Mouse (Mus musculus): Measurements from ENCODE around the gene Olfm2. TPM values are rescaled to one million over a fixed set of nuclear protein-coding genes. Genes with fewer than 3 reads are reported as not detected.

Gene Olfm2
- total RNA-seq, 2 experiments from 2014 or later, result 0.29 to 0.41 TPM

- no peak for DNase-seq
- intact Hi-C loops (cut with DNase I), result no loop called here
Measured at GRCm38 (mm10) chr9:20748540-20748939, 2.4 kb upstream of the Olfm2 start.

- DNase-seq, result no peak
- intact Hi-C loops (cut with DNase I), result no loop called here
Measured at GRCm38 (mm10) chr9:20747682-20748081, 1.5 kb upstream of the Olfm2 start.

- intact Hi-C loops (cut with DNase I), result no loop called here
Measured at GRCm38 (mm10) chr9:20745129-20745966, 801 bp downstream of the Olfm2 start.

GRCm38 (mm10) chr9:20743946-20744738 is 2.0 kb downstream of the Olfm2 start:
- DNase-seq, result peak in 1 of 2 experiments; percentile 44

More at GRCm38 (mm10) chr9:20745129-20745966, 801 bp downstream of the Olfm2 start:
- DNase-seq, result no peak

GRCm38 (mm10) chr9:20740407-20740806 is 5.7 kb downstream of the Olfm2 start:
- peak; percentile 85 to 89 for DNase-seq
- intact Hi-C loops (cut with DNase I), result loop anchor here (1.0 to 2.0 kb wide), 3 partner anchors 16 to 91 kb away; no protein-coding TSS in a partner anchor

More at GRCm38 (mm10) chr9:20743946-20744738, 2.0 kb downstream of the Olfm2 start:
- intact Hi-C loops (cut with DNase I), result no loop called here

- DNase-seq, result peak in 1 of 2 experiments; percentile 41
- intact Hi-C loops (cut with DNase I), result no loop called here
Measured at GRCm38 (mm10) chr9:20738251-20738999, 7.7 kb downstream of the Olfm2 start.

GRCm38 (mm10) chr9:20737227-20737626 is 8.9 kb downstream of the Olfm2 start:
- intact Hi-C loops (cut with DNase I), result no loop called here
- DNase-seq, result no peak

- intact Hi-C loops (cut with DNase I), result no loop called here
- DNase-seq, result no peak
Measured at GRCm38 (mm10) chr9:20734692-20735091, 11.5 kb downstream of the Olfm2 start.

- no peak for DNase-seq
- intact Hi-C loops (cut with DNase I), result no loop called here
Measured at GRCm38 (mm10) chr9:20731797-20732196, 14.4 kb downstream of the Olfm2 start.

GRCm38 (mm10) chr9:20729451-20729850 is 16.7 kb downstream of the Olfm2 start:
- DNase-seq, result no peak
- intact Hi-C loops (cut with DNase I), result loop anchor here (10.0 kb wide), 1 partner anchor 265 kb away; the partner anchor contains the start of gene Zfp26

- intact Hi-C loops (cut with DNase I), result loop anchor here (1.0 to 10.0 kb wide), 2 partner anchors 65 to 263 kb away; partner anchors contain the start of gene Zfp26
- DNase-seq, result peak; percentile 62 to 70
Measured at GRCm38 (mm10) chr9:20727601-20728113, 18.5 kb downstream of the Olfm2 start.

- intact Hi-C loops (cut with DNase I), result loop anchor here (1.0 to 10.0 kb wide), 2 partner anchors 65 to 262 kb away; partner anchors contain the start of gene Zfp26
- DNase-seq, result no peak
Measured at GRCm38 (mm10) chr9:20726859-20727600, 19.1 kb downstream of the Olfm2 start.

GRCm38 (mm10) chr9:20726134-20726858 is 19.9 kb downstream of the Olfm2 start:
- no peak for DNase-seq
- intact Hi-C loops (cut with DNase I), result loop anchor here (10.0 kb wide), 1 partner anchor 261 kb away; the partner anchor contains the start of gene Zfp26

GRCm38 (mm10) chr9:20721582-20721981 is 24.6 kb downstream of the Olfm2 start:
- DNase-seq, result no peak
- intact Hi-C loops (cut with DNase I), result loop anchor here (10.0 kb wide), 1 partner anchor 257 kb away; the partner anchor contains the start of gene Zfp26

- intact Hi-C loops (cut with DNase I), result no loop called here
- no peak for DNase-seq
Measured at GRCm38 (mm10) chr9:20715332-20715731, 30.8 kb downstream of the Olfm2 start.

- intact Hi-C loops (cut with DNase I), result no loop called here
- DNase-seq, result no peak
Measured at GRCm38 (mm10) chr9:20713478-20713987, 32.6 kb downstream of the Olfm2 start.

- DNase-seq, result no peak
- intact Hi-C loops (cut with DNase I), result no loop called here
Measured at GRCm38 (mm10) chr9:20712934-20713477, 33.1 kb downstream of the Olfm2 start.

GRCm38 (mm10) chr9:20710471-20710870 is 35.7 kb downstream of the Olfm2 start:
- intact Hi-C loops (cut with DNase I), result no loop called here
- no peak for DNase-seq

All from heart, postnatal 14 days (tissue).